18 mouse cellular contexts compared by ENCODE assay signal in the genomic region with DNA sequence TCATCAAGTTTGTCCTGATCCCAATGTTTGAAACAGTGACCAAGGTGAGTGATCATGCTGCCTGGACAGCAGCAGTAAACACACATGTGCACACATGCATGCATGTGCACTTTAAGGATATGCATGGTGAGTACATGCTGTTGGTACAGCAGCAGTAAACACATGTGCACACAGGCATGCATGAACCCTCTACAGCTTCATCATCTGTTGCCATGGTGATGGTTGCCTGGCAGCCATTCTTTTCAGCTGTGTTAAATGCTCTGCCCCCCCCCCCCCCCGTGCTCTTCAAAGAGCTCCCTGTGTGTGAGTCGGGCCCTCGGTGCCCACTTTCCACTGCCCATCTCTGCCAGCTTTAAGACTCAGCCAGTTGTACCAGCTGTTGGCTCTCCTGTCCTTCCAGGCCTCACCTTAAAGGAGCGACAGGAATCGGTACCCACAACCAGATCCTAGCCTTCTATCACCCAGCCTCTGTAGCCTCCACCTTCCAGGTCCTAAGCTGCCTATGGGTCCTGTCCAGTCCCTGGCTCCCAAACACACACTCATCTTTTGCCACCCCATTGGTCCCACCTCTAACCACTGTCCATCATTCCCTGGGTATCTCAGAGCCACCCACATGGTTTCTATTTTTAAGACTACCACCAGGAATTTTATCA. TPM values are rescaled to one million over a fixed set of nuclear protein-coding genes. Genes with fewer than 3 reads are reported as not detected.
DNase-seq lines count a peak whose midpoint lies in the region; ATAC-seq lines count a peak whose summit lies in the region.
"Had no signal": no experiment of that assay in that cellular context is flagged by ENCODE, and none has a peak within 500 bp of the region (broad histone marks: within the 10 kb centered on the region; RNA-seq: fewer than 3 reads in every experiment).

No protein-coding gene starts in this region.

- DNase-seq in forebrain, embryonic 11.5 days (ENCODE audit: low spot score), result no peak
- DNase-seq in brain, adult 2 months (ENCODE audit: low read depth, low spot score), result peak; percentile 69
- peak; percentile 44 for DNase-seq in hindbrain, embryonic 14.5 days (ENCODE audit: low spot score)
- no peak for DNase-seq in adrenal gland, postnatal 25 days
- DNase-seq in cerebellum, adult 18-20 months, result no peak
- no peak for DNase-seq in frontal cortex, postnatal 36 days (ENCODE audit: low spot score in 2 of 2)
- DNase-seq: adrenal gland, adult 2 months; cerebellum, adult 2 months; left cerebral cortex, postnatal 4 days; lung, adult 2 months; lung, postnatal 36 days had no signal

- no peaks in the 10 kb centered on the region for H3K27me3 ChIP-seq in forebrain, embryonic 15.5 days
- no peaks in the 10 kb centered on the region for H3K27me3 ChIP-seq in forebrain, embryonic 11.5 days (ENCODE audit: control insufficient read depth, insufficient read depth, low read length)
- no peaks in the 10 kb centered on the region for H3K27me3 ChIP-seq in hindbrain, embryonic 14.5 days (ENCODE audit: control insufficient read depth, insufficient read depth, low read length)
- H3K27me3 ChIP-seq in midbrain, embryonic 16.5 days (ENCODE audit: control insufficient read depth, insufficient read depth, low read depth, low read length), result no peaks in the 10 kb centered on the region
- H3K27me3 ChIP-seq: heart, embryonic 12.5 days; intestine, embryonic 15.5 days had no signal

- peaks cover 83% of the 10 kb centered on the region for H3K36me3 ChIP-seq in forebrain, embryonic 15.5 days
- H3K36me3 ChIP-seq in forebrain, embryonic 11.5 days (ENCODE audit: control insufficient read depth, insufficient read depth, low read length), result peaks cover 12% of the 10 kb centered on the region; the same call in 1 of the 2 replicates
- H3K36me3 ChIP-seq in hindbrain, embryonic 14.5 days (replicated peaks; ENCODE audit: control insufficient read depth, insufficient read depth), result peaks cover 87% of the 10 kb centered on the region
- peaks cover 30% of the 10 kb centered on the region for H3K36me3 ChIP-seq in midbrain, embryonic 16.5 days (ENCODE audit: control insufficient read depth, insufficient read depth, low read length)

- no peak overlapping the region for H3K27ac ChIP-seq in forebrain, embryonic 15.5 days (replicated peaks)
- no peak overlapping the region for H3K27ac ChIP-seq in forebrain, embryonic 11.5 days (ENCODE audit: low read depth, low read length)
- H3K27ac ChIP-seq in hindbrain, embryonic 14.5 days, result no peak overlapping the region
- H3K27ac ChIP-seq in midbrain, embryonic 16.5 days (ENCODE audit: low read length), result no peak overlapping the region
- H3K27ac ChIP-seq: embryonic facial prominence, embryonic 10.5 days; intestine, embryonic 15.5 days; kidney, postnatal 0 days; stomach, postnatal 0 days had no signal

- H3K4me2 ChIP-seq in forebrain, embryonic 15.5 days (replicated peaks), result no peak overlapping the region
- no peak overlapping the region for H3K4me2 ChIP-seq in forebrain, embryonic 11.5 days (ENCODE audit: low read depth, low read length, severe bottlenecking)
- H3K4me2 ChIP-seq in hindbrain, embryonic 14.5 days (replicated peaks), result no peak overlapping the region
- H3K4me2 ChIP-seq in midbrain, embryonic 16.5 days (ENCODE audit: low read length), result no peak overlapping the region
- H3K4me2 ChIP-seq: heart, embryonic 12.5 days; intestine, embryonic 15.5 days had no signal

- 36% methylated on average over 5 of the region's 5 CpGs for WGBS in forebrain, embryonic 15.5 days
- WGBS in forebrain, embryonic 11.5 days, result 66% methylated on average over 5 of the region's 5 CpGs
- 41% methylated on average over 5 of the region's 5 CpGs for WGBS in hindbrain, embryonic 14.5 days
- WGBS in midbrain, embryonic 16.5 days, result 49% methylated on average over 5 of the region's 5 CpGs

- no peaks in the 10 kb centered on the region for H3K9me3 ChIP-seq in forebrain, embryonic 15.5 days
- no peaks in the 10 kb centered on the region for H3K9me3 ChIP-seq in forebrain, embryonic 11.5 days (ENCODE audit: control insufficient read depth, low read length)
- 0 out of 2 replicates have a peak, but pooled peaks cover 3% of the 10 kb centered on the region for H3K9me3 ChIP-seq in hindbrain, embryonic 14.5 days (ENCODE audit: control insufficient read depth, low read length)
- no peaks in the 10 kb centered on the region for H3K9me3 ChIP-seq in midbrain, embryonic 16.5 days (replicated peaks; ENCODE audit: control insufficient read depth, low read length, poor library complexity, severe bottlenecking)
- H3K9me3 ChIP-seq: heart, embryonic 12.5 days; intestine, embryonic 15.5 days had no signal

- peak; percentile 60 for ATAC-seq in forebrain, embryonic 15.5 days (replicated peaks)
- ATAC-seq in forebrain, embryonic 11.5 days (replicated peaks; ENCODE audit: low FRiP score), result no peak
- ATAC-seq in hindbrain, embryonic 14.5 days (ENCODE audit: low FRiP score), result peak; percentile 40; the same call in 1 of the 2 replicates
- peak; percentile 69 for ATAC-seq in midbrain, embryonic 16.5 days
- ATAC-seq: intestine, embryonic 15.5 days had no signal

- no peak overlapping the region for H3K9ac ChIP-seq in forebrain, embryonic 15.5 days (replicated peaks)
- H3K9ac ChIP-seq in forebrain, embryonic 11.5 days (ENCODE audit: low read length), result no peak overlapping the region
- H3K9ac ChIP-seq in hindbrain, embryonic 14.5 days, result no peak overlapping the region
- H3K9ac ChIP-seq in midbrain, embryonic 16.5 days (ENCODE audit: low read depth, low read length), result no peak overlapping the region
- H3K9ac ChIP-seq: heart, embryonic 12.5 days; intestine, embryonic 15.5 days had no signal

- H3K4me1 ChIP-seq in forebrain, embryonic 15.5 days, result peaks cover 8% of the 10 kb centered on the region
- H3K4me1 ChIP-seq in forebrain, embryonic 11.5 days (replicated peaks; ENCODE audit: control insufficient read depth, insufficient read depth, low read length), result peaks cover 2% of the 10 kb centered on the region
- H3K4me1 ChIP-seq in hindbrain, embryonic 14.5 days (replicated peaks; ENCODE audit: control insufficient read depth, insufficient read depth, low read length), result peaks cover 6% of the 10 kb centered on the region; the same call in 1 of the 2 replicates
- peaks cover 10% of the 10 kb centered on the region; the same call in 1 of the 2 replicates for H3K4me1 ChIP-seq in midbrain, embryonic 16.5 days (ENCODE audit: control insufficient read depth, insufficient read depth, low read length)
- H3K4me1 ChIP-seq: intestine, embryonic 15.5 days had no signal

- no peak overlapping the region for H3K4me3 ChIP-seq in forebrain, embryonic 15.5 days
- no peak overlapping the region for H3K4me3 ChIP-seq in forebrain, embryonic 11.5 days (ENCODE audit: low read depth, low read length)
- H3K4me3 ChIP-seq in hindbrain, embryonic 14.5 days (replicated peaks; ENCODE audit: low read length), result no peak overlapping the region
- no peak overlapping the region for H3K4me3 ChIP-seq in midbrain, embryonic 16.5 days (ENCODE audit: low read depth, low read length)
- H3K4me3 ChIP-seq: embryonic facial prominence, embryonic 10.5 days; heart, embryonic 12.5 days; intestine, embryonic 15.5 days had no signal

RNA-seq across cellular contexts. Expression of a gene that starts 48.9 kb away (rescaled TPM):
- polyA plus RNA-seq in forebrain, embryonic 15.5 days (2015; fragmentation: Nextera tagmentation; extraction: Ambion mirVana), result 40.3 and 41.5 TPM in 2 replicates
- 48.9 and 49.3 TPM in 2 replicates for polyA plus RNA-seq in forebrain, embryonic 11.5 days (2014; fragmentation: Nextera tagmentation; extraction: Ambion mirVana)
- polyA plus RNA-seq in hindbrain, embryonic 14.5 days (2014; fragmentation: Nextera tagmentation; extraction: Ambion mirVana), result 29.5 and 30.9 TPM in 2 replicates
- 38.5 and 43.7 TPM in 2 replicates for polyA plus RNA-seq in midbrain, embryonic 16.5 days (2015; fragmentation: Nextera tagmentation; extraction: Ambion mirVana)
- 16.1 and 27.8 TPM in 2 replicates for total RNA-seq in adrenal gland, postnatal 25 days (2021)

RNA-seq across cellular contexts. Expression of a gene that starts 49.0 kb away (rescaled TPM):
- polyA plus RNA-seq in forebrain, embryonic 15.5 days (2015; fragmentation: Nextera tagmentation; extraction: Ambion mirVana), result 334 and 349 TPM in 2 replicates
- 225 and 246 TPM in 2 replicates for polyA plus RNA-seq in forebrain, embryonic 11.5 days (2014; fragmentation: Nextera tagmentation; extraction: Ambion mirVana)
- polyA plus RNA-seq in hindbrain, embryonic 14.5 days (2014; fragmentation: Nextera tagmentation; extraction: Ambion mirVana), result 441 and 514 TPM in 2 replicates
- 400 and 424 TPM in 2 replicates for polyA plus RNA-seq in midbrain, embryonic 16.5 days (2015; fragmentation: Nextera tagmentation; extraction: Ambion mirVana)
- 379 and 390 TPM in 2 replicates for total RNA-seq in adrenal gland, postnatal 25 days (2021)

Comparison
In these comparisons a context has a peak if more than half of its experiments do, and no peak if none do; other contexts are left out.
1. DNase-seq: peak in brain, adult 2 months (single experiment) and hindbrain, embryonic 14.5 days (single experiment); none in forebrain, embryonic 11.5 days (single experiment), adrenal gland, postnatal 25 days (single experiment), cerebellum, adult 18-20 months (0 of 2) and frontal cortex, postnatal 36 days (0 of 2).